Mouse (Mus musculus) heart, postnatal 4 days (tissue): ENCODE measurements around the gene Ubac2. TPM values are rescaled to one million over a fixed set of nuclear protein-coding genes. Genes with fewer than 3 reads are reported as not detected.
"Not testable (repeated sequence)": the region's sequence is repeated elsewhere in the genome, so short reads cannot be mapped to it uniquely, and the experiment has no call there.

Experiments
- DNase-seq: peaks from one replicate; pipeline ENCODE4 v3.0.0; 2021
- total RNA-seq, 2 experiments: library from RNA; stranded (reverse); gene quantifications; 2 replicates each; pipeline ENCODE4 v1.2.3; 2021

The Ubac2 gene
- 10 to 100 TPM; 25.2 to 27.3 TPM for total RNA-seq

GRCm38 (mm10) chr14:121878176-121878858 is at the start of gene Ubac2:
Gene Ubac2, plus strand, starts transcription at chr14:121878620.
- DNase-seq = peak; percentile 99

- no peak for DNase-seq
These were observed 48.5 kb upstream of the Ubac2 start for GRCm38 (mm10) chr14:121829816-121830442.

GRCm38 (mm10) chr14:121833001-121833520 is 45.4 kb upstream of the Ubac2 start:
- DNase-seq = no peak

- no peak for DNase-seq
These were observed 40.3 kb upstream of the Ubac2 start for GRCm38 (mm10) chr14:121838161-121838560.

- DNase-seq = no peak
These were observed 38.2 kb upstream of the Ubac2 start for GRCm38 (mm10) chr14:121840217-121840616.

- no peak for DNase-seq
These were observed 33.9 kb upstream of the Ubac2 start for GRCm38 (mm10) chr14:121844486-121844885.

GRCm38 (mm10) chr14:121851231-121851630 is 27.2 kb upstream of the Ubac2 start:
- DNase-seq = no peak

- DNase-seq = no peak
These were observed 25.9 kb upstream of the Ubac2 start for GRCm38 (mm10) chr14:121852531-121852930.

GRCm38 (mm10) chr14:121865162-121865561 is 13.3 kb upstream of the Ubac2 start:
- peak; percentile 83 for DNase-seq

GRCm38 (mm10) chr14:121866574-121866973 is 11.8 kb upstream of the Ubac2 start:
- no peak for DNase-seq

GRCm38 (mm10) chr14:121869111-121869510 is 9.3 kb upstream of the Ubac2 start:
- DNase-seq = no peak

GRCm38 (mm10) chr14:121872760-121873159 is 5.7 kb upstream of the Ubac2 start:
- DNase-seq = no peak

- DNase-seq = no peak
These were observed 5.2 kb upstream of the Ubac2 start for GRCm38 (mm10) chr14:121873172-121873571.

- DNase-seq = no peak
These were observed 4.8 kb upstream of the Ubac2 start for GRCm38 (mm10) chr14:121873646-121874045.

- not testable (repeated sequence) for DNase-seq
These were observed 2.2 kb upstream of the Ubac2 start for GRCm38 (mm10) chr14:121876190-121876589.

- DNase-seq = no peak
These were observed 1.6 kb upstream of the Ubac2 start for GRCm38 (mm10) chr14:121876860-121877259.

- no peak for DNase-seq
These were observed 780 bp upstream of the Ubac2 start for GRCm38 (mm10) chr14:121877640-121878039.

- no peak for DNase-seq
These were observed 413 bp downstream of the Ubac2 start for GRCm38 (mm10) chr14:121878859-121879206.

- no peak for DNase-seq
These were observed 933 bp downstream of the Ubac2 start for GRCm38 (mm10) chr14:121879266-121879840.

- DNase-seq = no peak
These were observed 2.8 kb downstream of the Ubac2 start for GRCm38 (mm10) chr14:121881211-121881610.

GRCm38 (mm10) chr14:121884150-121884797 is 5.9 kb downstream of the Ubac2 start:
- DNase-seq = peak; percentile 33

GRCm38 (mm10) chr14:121893747-121894146 is 15.3 kb downstream of the Ubac2 start:
- DNase-seq = no peak

GRCm38 (mm10) chr14:121894511-121895135 is 16.2 kb downstream of the Ubac2 start:
- DNase-seq = no peak
